Mouse (Mus musculus) testis, adult 2 months (tissue): ENCODE data around the gene Sdcbp2. TPM values are rescaled to one million over a fixed set of nuclear protein-coding genes. Genes with fewer than 3 reads are reported as not detected.

Experiments used
- H3K27ac ChIP-seq: fragments of 200-500 bp; 2 replicates; pipeline ENCODE4 v1.5.1; 2012; ENCODE audit warnings: low read depth, low read length; ENCODE audit not compliant: control insufficient read depth, insufficient read depth
- H3K27me3 ChIP-seq: fragments of 200-500 bp; 2 replicates; pipeline ENCODE4 v1.6.1; 2012; ENCODE audit warnings: mild to moderate bottlenecking, low read length, moderate library complexity; ENCODE audit not compliant: control insufficient read depth, insufficient read depth
- H3K36me3 ChIP-seq: fragments of 200-500 bp; 2 replicates; pipeline ENCODE4 v1.6.1; 2012; ENCODE audit warnings: mild to moderate bottlenecking, low read length; ENCODE audit not compliant: control insufficient read depth, insufficient read depth
- H3K4me1 ChIP-seq: fragments of 200-500 bp; 2 replicates; pipeline ENCODE4 v1.6.1; 2012; ENCODE audit warnings: low read length; ENCODE audit not compliant: control insufficient read depth, insufficient read depth
- H3K4me3 ChIP-seq: fragments of 200-500 bp; 2 replicates; pipeline ENCODE4 v1.5.1; 2012; ENCODE audit warnings: low read depth, mild to moderate bottlenecking, low read length, moderate library complexity, mixed read lengths; ENCODE audit not compliant: control insufficient read depth
- CTCF ChIP-seq: fragments of 200-500 bp; IDR thresholded peaks from 2 replicates; pipeline ENCODE4 v1.5.1; 2012; ENCODE audit warnings: low read depth, mild to moderate bottlenecking, inconsistent platforms, low read length, moderate library complexity; ENCODE audit not compliant: control insufficient read depth, insufficient read depth, insufficient replicate concordance
- POLR2A ChIP-seq: fragments of 200-500 bp; IDR thresholded peaks from 2 replicates; pipeline ENCODE4 v1.6.1; 2012; ENCODE audit warnings: low read depth, mild to moderate bottlenecking, inconsistent platforms, low read length, moderate library complexity; ENCODE audit not compliant: control insufficient read depth
- polyA plus RNA-seq: library from polyadenylated mRNA; depleted of rRNA; stranded (reverse); fragments of >200 nt; gene quantifications from 2 replicates; pipeline ENCODE4 v1.2.3, GENCODE M21; 2012; rRNA removed

Sdcbp2 gene
- polyA plus RNA-seq, 1 experiment: 2.0 TPM

DNA sequence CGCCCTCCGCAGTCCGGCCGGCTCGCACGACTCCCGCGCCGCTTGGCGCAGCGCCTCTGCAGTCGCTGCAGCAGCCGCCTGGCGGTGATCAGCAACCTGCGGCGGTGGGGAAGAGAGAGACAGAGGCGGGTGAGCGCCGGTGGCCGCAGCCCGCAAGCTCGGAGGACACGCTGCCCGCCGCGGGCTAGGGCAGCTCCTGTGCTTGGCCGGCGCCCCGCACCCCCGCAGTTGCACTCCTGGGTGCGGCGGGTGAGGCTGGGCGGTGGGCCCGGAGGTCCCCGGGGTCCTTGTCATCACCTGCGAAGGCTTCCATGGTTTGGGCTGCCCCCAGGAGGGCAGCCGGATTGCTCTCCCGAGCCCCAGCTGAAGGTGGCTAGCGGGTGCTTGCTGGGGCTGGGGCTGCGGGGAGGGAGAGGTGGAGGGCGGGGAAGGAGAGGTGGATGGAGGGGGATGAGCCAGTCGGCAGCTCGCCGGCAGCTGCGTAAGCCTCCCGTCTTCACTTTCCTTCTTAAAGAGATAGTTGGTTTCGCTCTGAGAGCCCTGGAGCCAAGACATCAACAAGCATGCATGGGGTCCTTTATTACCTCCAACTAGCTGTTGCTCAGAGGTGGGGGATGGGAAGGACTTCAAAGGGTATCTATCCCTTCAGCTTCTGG lies 59.9 kb downstream of the Sdcbp2 start, which contains the start of gene Snph:
Gene Snph, minus strand, starts transcription at position 435 of the 656 bp plus-strand sequence.
- peaks cover 2% of the 10 kb centered on the region for H3K4me1 ChIP-seq
- H3K27ac ChIP-seq: no peak within 1 kb of the TSS
- H3K4me3 ChIP-seq: peak within 1 kb of the TSS; percentile 26
- H3K36me3 ChIP-seq: no peaks in the 10 kb centered on the region
- no peak for TF ChIP-seq CTCF
- TF ChIP-seq POLR2A: no peak
- H3K27me3 ChIP-seq: no peaks in the 10 kb centered on the region; the same call in 1 of the 2 replicates

DNA sequence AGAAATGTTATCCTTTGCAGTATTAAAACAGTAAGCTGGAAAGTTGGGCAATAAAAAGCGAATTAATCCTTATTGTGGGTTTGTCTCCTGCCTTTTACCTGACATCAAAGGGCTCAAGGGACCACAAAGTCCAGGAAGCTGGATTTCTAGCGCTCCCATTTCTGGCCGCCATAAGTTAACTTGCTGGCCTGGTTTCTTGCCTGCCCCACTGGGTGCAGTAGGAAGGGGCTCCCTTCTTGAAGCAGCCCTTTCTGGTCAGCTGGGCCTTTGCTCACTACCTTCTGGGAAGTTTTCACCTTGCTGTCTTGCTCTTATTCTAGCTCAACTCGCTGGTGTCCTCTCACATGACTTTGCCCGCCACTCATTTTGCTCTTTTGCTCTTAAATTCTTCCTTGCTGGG lies 60.6 kb downstream of the Sdcbp2 start:
- no peaks in the 10 kb centered on the region for H3K36me3 ChIP-seq
- H3K27me3 ChIP-seq: no peaks in the 10 kb centered on the region; the same call in 1 of the 2 replicates
- H3K4me3 ChIP-seq: no peak overlapping the region
- TF ChIP-seq POLR2A (no peak), CTCF (no peak)
- no peak overlapping the region for H3K27ac ChIP-seq
- H3K4me1 ChIP-seq: peaks cover 2% of the 10 kb centered on the region

DNA sequence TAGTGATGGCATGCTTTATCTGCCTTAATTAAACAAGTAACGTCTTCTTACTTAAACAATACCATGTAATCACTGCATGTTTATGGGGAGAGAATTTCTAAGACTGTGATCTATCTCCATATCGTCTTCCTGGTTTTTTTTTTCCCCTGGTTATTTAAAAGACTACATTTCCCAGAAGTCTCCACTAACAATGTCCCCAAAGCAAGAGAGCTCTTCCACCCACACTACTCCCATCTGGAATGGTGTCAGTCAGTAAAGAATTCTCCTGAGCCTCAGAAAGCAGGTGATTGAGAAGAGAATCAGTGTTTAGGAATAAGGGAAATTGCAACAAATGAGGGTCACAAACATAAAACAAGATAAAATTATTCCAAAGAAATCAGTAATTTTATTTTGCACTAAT lies 62.5 kb downstream of the Sdcbp2 start:
- no peak overlapping the region for H3K4me3 ChIP-seq
- H3K27ac ChIP-seq: no peak overlapping the region
- H3K4me1 ChIP-seq: peaks cover 2% of the 10 kb centered on the region
- H3K36me3 ChIP-seq: no peaks in the 10 kb centered on the region
- H3K27me3 ChIP-seq: no peaks in the 10 kb centered on the region; the same call in 1 of the 2 replicates
- TF ChIP-seq POLR2A (no peak), CTCF (no peak)

DNA sequence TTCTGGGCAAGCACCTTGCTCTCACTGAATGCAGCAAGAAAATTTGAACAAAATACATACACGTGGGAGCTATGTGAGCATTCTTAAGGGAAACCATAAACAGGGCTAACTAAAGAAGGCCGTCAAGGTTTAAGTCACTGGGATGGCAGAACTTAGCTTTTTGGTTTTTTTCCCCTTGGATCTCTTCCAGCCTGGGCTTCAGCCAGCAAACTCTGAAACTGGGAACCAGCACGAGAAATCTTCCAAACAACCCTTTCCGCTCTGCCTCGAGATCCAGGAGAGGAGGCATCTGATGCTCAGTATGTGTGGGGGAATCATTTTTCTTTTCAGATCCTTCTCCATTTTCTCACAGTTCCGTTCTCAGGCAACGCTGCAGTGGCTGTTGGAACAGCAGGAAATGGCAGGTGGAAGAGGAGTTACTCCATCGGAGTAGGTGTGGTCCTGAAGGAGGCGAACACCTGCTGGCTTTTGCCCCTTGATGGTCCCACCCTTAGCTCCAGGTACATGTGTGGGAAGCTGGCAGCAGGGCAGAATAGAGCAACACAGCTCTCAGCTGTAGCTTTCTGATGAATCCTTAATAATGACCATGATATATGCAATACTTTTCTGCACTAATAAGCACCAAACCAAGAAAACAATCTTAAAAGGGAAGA lies 63.1 kb downstream of the Sdcbp2 start:
- no peak for TF ChIP-seq POLR2A
- TF ChIP-seq CTCF: no peak
- Histone ChIP-seq H3K27ac (no peak overlapping the region), H3K27me3 (no peaks in the 10 kb centered on the region; the same call in 1 of the 2 replicates), H3K4me1 (peaks cover 2% of the 10 kb centered on the region), H3K36me3 (no peaks in the 10 kb centered on the region), H3K4me3 (no peak overlapping the region)

DNA sequence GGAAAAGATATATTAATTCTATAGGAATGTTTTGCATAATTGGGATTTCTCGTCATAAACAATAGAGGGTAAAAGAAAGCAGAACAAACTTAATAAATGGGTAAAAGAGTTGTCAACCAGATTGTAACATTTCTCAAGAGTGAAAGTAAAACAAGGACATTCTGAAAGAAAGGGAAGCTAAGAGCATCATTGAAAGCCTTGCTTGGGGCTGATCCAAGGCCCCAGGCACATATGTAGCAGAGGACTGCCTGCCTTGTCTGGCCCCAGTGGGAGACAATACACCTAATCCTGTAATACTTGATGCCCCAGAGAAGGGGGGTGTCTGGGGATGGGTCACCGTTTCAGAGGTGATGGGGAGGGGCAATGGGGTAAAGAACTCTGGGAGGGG lies 63.6 kb downstream of the Sdcbp2 start:
- TF ChIP-seq POLR2A: no peak
- TF ChIP-seq CTCF: no peak
- H3K36me3 ChIP-seq: no peaks in the 10 kb centered on the region
- H3K27ac ChIP-seq: no peak overlapping the region
- H3K4me1 ChIP-seq: peaks cover 2% of the 10 kb centered on the region
- no peak overlapping the region for H3K4me3 ChIP-seq
- H3K27me3 ChIP-seq: no peaks in the 10 kb centered on the region; the same call in 1 of the 2 replicates

Other genes with a start within 250 kb of the Sdcbp2 start
- gene 4921509C19Rik, start 96.5 kb upstream of the Sdcbp2 start, polyA plus RNA-seq: 27.5 and 32.8 TPM in 2 replicates
- gene Nsfl1c, start 78.4 kb upstream of the Sdcbp2 start, polyA plus RNA-seq: 27.3 and 27.7 TPM in 2 replicates
- gene Fkbp1a, start 30.1 kb upstream of the Sdcbp2 start, polyA plus RNA-seq: 175 and 184 TPM in 2 replicates
- gene Snph, start 60.0 kb downstream of the Sdcbp2 start, polyA plus RNA-seq: 0.05 and 0.20 TPM in 2 replicates
- gene Rad21l, start 95.9 kb downstream of the Sdcbp2 start, polyA plus RNA-seq: 0.41 and 0.62 TPM in 2 replicates
- gene Tmem74b, start 129.4 kb downstream of the Sdcbp2 start, polyA plus RNA-seq: 0.84 and 1.2 TPM in 2 replicates
- gene Psmf1, start 171.6 kb downstream of the Sdcbp2 start, polyA plus RNA-seq: 1,270 and 1,285 TPM in 2 replicates